Mouse (Mus musculus) 3T3-L1 (cell line): ENCODE results near the gene Ak5.
A peak's percentile ranks its signal among the peaks of the same experiment; 100 is the strongest.

Experiments used
- DNase-seq: peaks from one replicate; pipeline ENCODE4 v3.0.0-alpha.2; 2015; ENCODE audit warnings: low read depth, low spot score

The Ak5 gene

GRCm38 (mm10) chr3:152520074-152520473, 148.1 kb downstream of the Ak5 start:
- no peak for DNase-seq

DNA sequence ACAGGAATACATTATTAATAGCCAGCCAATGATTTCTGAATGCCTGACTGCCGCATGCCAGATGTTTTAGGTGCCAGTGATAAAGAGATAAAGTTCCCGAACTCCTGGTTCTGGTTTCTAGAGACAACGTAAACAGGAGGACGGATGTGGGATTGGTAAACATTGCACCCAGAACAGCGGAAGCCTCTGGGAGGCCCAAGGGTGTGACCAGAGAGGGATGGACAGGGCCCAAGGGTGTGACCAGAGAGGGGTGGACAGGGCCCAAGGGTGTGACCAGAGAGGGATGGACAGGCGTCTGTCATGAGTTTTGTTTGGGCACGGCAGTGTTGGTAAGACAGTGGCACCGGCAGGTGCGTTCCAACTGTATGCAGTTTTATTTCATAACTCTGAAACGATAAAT, 148.6 kb downstream of the Ak5 start:
- DNase-seq = no peak

- DNase-seq = no peak
Measured at GRCm38 (mm10) chr3:152516569-152516968, 151.6 kb downstream of the Ak5 start.

- no peak for DNase-seq
Measured at GRCm38 (mm10) chr3:152515959-152516358, 152.2 kb downstream of the Ak5 start.

DNA sequence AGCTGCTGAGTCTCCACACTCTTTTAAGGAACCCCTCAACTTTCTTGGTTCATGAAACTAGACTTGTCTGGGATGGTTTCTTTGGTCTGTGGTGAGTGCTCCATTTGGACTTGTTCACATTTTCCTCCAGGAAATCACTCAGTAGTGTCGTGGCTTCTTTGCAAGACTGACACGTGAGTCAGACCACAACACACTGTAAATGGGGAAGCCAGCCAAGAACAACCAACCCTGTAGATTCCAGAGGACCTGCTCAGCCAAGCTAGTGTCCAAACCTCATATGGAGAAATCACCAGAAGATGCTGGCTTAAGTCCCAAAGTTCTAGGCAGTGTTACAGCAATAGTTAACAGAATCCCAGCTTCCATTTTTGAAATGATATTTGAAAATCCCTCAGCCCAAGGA, 155.6 kb downstream of the Ak5 start:
- DNase-seq = peak; percentile 100

GRCm38 (mm10) chr3:152509268-152509667, 158.9 kb downstream of the Ak5 start:
- no peak for DNase-seq

- DNase-seq = no peak
Measured at GRCm38 (mm10) chr3:152508419-152508993, 159.7 kb downstream of the Ak5 start.

GRCm38 (mm10) chr3:152507900-152508299, 160.3 kb downstream of the Ak5 start:
- no peak for DNase-seq

- DNase-seq = no peak
Measured at GRCm38 (mm10) chr3:152498968-152499696, 169.0 kb downstream of the Ak5 start.

GRCm38 (mm10) chr3:152497842-152498241, 170.3 kb downstream of the Ak5 start:
- no peak for DNase-seq

GRCm38 (mm10) chr3:152497084-152497483, 171.1 kb downstream of the Ak5 start:
- DNase-seq = no peak

DNA sequence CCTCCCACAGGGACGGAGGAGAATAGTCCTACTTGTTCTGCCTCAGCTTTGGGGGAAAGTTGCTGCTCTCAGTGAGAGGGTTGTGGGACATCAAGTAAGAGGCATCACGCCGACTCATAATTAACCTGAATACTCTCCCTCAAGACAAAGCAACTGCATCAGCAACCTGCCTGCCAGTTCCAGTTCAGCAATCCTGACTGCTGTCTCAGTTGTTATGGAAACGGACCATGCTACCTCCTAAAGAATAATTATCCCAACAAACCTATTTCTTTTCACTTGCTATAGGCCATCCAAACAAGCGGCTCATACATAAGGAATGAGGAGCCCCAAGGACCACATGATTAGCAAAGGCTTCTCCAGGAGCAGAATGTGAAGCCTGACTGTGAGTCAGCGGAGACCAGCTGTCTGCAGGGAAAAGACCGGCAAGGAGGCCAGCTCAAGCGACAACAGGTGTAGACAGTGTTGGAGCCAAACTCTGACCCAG, 172.7 kb downstream of the Ak5 start:
- DNase-seq = peak; percentile 69

DNA sequence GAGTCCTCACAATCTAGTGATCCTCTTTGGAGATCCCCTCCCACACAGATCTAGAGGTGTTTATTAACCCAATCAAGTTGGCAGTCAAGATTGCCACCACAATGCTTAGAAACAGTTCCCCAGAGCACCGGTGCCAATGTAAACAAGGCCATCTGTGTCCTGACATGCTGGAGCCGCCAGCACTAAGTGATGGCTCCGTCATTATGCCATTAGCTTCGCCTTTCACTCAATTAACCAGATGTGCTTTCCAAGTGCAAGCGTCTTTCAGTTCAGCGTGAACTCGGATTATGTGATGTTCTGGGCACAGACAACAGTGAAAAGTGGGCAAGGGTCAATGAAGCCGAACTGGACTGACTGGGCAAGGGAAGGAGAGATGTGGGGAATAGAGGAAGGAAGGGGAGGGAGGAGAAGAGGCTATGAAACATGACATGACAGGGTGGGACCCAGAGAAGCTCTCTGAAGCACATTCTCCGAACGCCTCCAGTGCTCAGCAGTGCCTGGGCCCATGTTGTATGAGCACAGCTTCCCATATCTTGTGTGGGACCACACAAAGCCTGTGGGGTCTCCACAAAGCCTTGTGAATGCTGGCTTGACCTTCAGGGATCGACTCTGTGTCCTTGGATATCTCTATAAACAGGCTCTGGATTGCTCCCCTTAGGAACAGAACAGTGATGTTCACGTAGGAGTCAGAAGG, 173.3 kb downstream of the Ak5 start:
- no peak for DNase-seq

DNA sequence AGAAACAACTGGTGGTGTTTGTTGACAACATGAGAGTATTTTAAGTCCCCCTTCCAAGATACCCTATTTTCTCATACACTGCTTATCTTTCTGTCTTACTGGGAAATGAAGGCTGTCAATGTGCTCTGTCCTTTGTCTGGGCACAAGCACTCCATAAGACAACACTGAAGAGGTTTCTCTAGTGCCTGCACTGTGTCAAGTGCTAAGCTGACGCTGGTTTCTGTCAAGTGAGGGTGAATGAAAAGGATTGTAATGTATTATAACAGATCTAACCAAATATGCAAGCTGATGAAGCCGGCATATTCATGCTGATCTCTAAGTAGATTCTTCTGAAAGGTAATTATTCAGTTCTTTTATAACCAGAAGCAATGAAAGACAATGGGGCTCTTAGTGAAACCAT, 174.3 kb downstream of the Ak5 start:
- no peak for DNase-seq

- no peak for DNase-seq
Measured at GRCm38 (mm10) chr3:152492241-152492640, 175.9 kb downstream of the Ak5 start.

GRCm38 (mm10) chr3:152490423-152490822, 177.7 kb downstream of the Ak5 start:
- no peak for DNase-seq

DNA sequence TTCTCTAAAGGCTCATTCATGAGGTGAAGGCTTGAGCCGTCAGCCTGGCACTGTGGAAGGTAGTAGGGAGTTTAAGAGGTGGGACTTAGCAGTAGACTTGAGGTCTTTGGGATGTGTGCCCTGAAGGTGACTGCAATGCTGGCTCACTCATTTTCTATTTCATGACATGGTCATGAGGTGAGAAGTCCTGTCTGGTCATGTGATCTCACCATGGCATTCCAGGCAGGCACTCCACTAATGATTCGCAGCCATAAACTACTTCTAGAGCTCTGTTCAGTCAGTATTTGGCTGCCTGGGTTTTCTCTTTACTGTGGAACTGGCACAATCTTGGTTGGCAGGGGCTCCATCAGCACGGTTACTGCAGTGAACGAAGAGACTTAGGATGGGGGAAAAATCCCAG, 179.2 kb downstream of the Ak5 start:
- peak; percentile 37 for DNase-seq

GRCm38 (mm10) chr3:152484206-152484605, 184.0 kb downstream of the Ak5 start:
- peak; percentile 58 for DNase-seq

- DNase-seq = no peak
Measured at GRCm38 (mm10) chr3:152483800-152484199, 184.4 kb downstream of the Ak5 start.

DNA sequence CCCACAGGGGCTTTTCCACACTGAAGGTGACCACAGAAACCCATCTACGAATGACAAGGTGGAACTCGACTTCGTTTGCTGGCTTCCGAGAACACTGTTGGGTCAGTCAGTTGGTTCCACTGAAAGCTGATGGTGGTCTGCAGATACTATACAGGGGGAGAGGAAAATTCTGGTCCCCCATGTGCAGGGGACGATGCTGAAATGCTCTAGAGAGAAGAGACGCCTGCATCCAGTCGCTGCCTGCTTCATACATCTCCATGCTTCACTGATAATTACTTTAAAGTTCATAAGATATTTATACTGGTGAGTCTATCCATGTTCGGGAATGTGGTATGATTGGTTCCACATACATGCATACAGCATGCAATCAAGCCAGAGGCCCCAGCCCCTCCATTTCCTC, 186.0 kb downstream of the Ak5 start:
- no peak for DNase-seq

DNA sequence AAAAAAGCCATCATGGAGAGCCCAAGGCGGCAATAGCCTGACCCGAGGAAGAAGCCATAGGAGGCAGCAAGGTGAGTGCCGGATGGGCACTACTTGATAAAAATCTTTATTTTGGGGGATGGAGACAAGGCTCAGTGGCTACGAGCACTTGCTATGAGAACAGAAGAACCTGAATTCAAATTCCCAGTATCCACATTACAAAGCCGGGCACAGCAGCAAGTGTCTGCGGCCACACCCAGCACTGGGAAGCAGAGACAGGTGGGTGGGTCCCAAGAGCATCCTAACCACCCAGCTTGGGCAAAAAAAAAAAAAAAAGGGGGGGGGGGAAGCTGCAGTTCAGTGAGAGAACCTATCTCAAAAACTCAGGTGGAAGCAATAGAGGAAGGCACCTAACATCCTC, 187.8 kb downstream of the Ak5 start:
- DNase-seq = no peak

DNA sequence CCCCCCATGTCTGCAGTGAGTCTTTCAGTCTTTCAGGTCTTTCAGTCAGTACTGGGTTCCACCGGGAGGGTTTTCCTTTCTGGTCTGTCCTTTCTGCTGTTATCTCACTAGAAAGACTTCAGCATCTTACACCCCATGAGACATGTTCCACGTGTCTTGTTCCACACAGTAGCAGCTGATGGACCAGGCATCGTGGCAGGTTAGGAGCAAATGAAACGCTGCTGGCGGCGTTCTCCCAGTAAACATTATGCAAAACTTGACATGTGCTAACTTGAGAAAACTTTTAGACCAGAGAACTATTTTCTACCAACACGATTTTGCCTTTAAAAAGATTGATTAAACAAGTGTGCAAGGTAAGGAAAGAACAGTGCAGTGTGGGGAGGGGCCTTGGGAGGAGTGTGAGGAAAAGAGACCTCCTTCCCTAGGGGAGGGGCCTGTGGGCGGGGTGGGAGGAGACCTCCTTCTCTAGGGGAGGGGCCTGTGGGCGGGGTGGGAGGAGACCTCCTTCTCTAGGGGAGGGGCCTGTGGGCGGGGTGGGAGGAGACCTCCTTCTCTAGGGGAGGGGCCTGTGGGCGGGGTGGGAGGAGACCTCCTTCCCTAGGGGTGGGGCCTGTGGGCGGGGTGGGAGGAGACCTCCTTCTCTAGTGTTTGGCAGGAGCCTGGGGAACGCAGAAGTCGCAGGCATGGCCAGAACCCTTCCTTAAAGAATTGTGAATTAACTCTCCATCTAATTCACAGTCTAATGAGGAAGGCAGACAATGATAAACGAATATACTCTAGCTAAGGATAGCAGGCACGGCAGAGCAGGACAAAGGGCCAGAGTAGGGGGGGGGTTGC, 189.3 kb downstream of the Ak5 start:
- DNase-seq = peak; percentile 77
